In genomic region chr7:63237852-63238516, GRCm38 (mm10) we compare ENCODE assay signal across 23 mouse cellular contexts. TPM values are rescaled to one million over a fixed set of nuclear protein-coding genes. Genes with fewer than 3 reads are reported as not detected.
A peak's percentile ranks its signal among the peaks of the same experiment; 100 is the strongest.
DNase-seq lines count a peak whose midpoint lies in the region; ATAC-seq and TF ChIP-seq lines count a peak whose summit lies in the region.
"Had no signal": no experiment of that assay in that cellular context is flagged by ENCODE, and none has a peak within 500 bp of the region (broad histone marks: within the 10 kb centered on the region; RNA-seq: fewer than 3 reads in every experiment).

No protein-coding gene starts in this region.

- no peaks in the 10 kb centered on the region for H3K27me3 ChIP-seq in forebrain, postnatal 0 days (ENCODE audit: insufficient read depth, low read length)
- no peaks in the 10 kb centered on the region for H3K27me3 ChIP-seq in forebrain, embryonic 12.5 days
- H3K27me3 ChIP-seq: heart, embryonic 13.5 days; limb, embryonic 12.5 days; midbrain, embryonic 12.5 days had no signal

- TF ChIP-seq CTCF in forebrain, postnatal 0 days (IDR thresholded peaks at IDR 0.05; ENCODE audit: low read depth): no peak
- no peak for TF ChIP-seq CTCF in lung, adult 2 months (IDR thresholded peaks at IDR 0.05; ENCODE audit: insufficient read depth, low read length)

- ATAC-seq in forebrain, postnatal 0 days: peak; percentile 74
- no peak for ATAC-seq in forebrain, embryonic 12.5 days (ENCODE audit: low FRiP score)
- ATAC-seq: inflammation-experienced regulatory T-cells, adult 6 months had no signal

- no peak for TF ChIP-seq POLR2A in lung, adult 2 months (IDR thresholded peaks at IDR 0.05; ENCODE audit: borderline replicate concordance, extremely low read depth, low read depth, low read length)

- no peaks in the 10 kb centered on the region for H3K9me3 ChIP-seq in forebrain, postnatal 0 days (ENCODE audit: low read length)
- no peaks in the 10 kb centered on the region for H3K9me3 ChIP-seq in forebrain, embryonic 12.5 days
- H3K9me3 ChIP-seq: heart, embryonic 13.5 days; limb, embryonic 12.5 days; midbrain, embryonic 12.5 days had no signal

- no peak overlapping the region for H3K4me3 ChIP-seq in forebrain, postnatal 0 days (ENCODE audit: low read depth, low read length)
- no peak overlapping the region for H3K4me3 ChIP-seq in forebrain, embryonic 12.5 days (replicated peaks)
- H3K4me3 ChIP-seq in lung, adult 2 months (replicated peaks; ENCODE audit: extremely low read depth, low read depth, low read length): no peak overlapping the region
- H3K4me3 ChIP-seq: heart, embryonic 13.5 days; left cerebral cortex, adult 2 months; limb, embryonic 12.5 days; midbrain, embryonic 12.5 days; myocyte had no signal

- peak; percentile 52 for DNase-seq in forebrain, postnatal 0 days
- peak; percentile 3 for DNase-seq in adipocyte (ENCODE audit: low spot score)
- peak; percentile 79 for DNase-seq in cerebellum, adult 11-12 months
- peak; percentile 61 to 64 for DNase-seq in cerebellum, postnatal 36 days
- DNase-seq in lung, adult 2 months: no peak
- DNase-seq in spleen, postnatal 36 days (ENCODE audit: low spot score in 2 of 2): no peak
- DNase-seq in kidney, postnatal 36 days: no peak
- DNase-seq: adrenal gland, adult 2 months; B cell, adult 2 months; heart, postnatal 4 days; kidney, postnatal 10 days; lung, postnatal 36 days; retina, postnatal 1 day; thymus, postnatal 4 days had no signal

- no peak overlapping the region for H3K4me2 ChIP-seq in forebrain, postnatal 0 days (ENCODE audit: low read depth)
- no peak overlapping the region for H3K4me2 ChIP-seq in forebrain, embryonic 12.5 days
- H3K4me2 ChIP-seq: heart, embryonic 13.5 days; limb, embryonic 12.5 days; midbrain, embryonic 12.5 days had no signal

- no peaks in the 10 kb centered on the region for H3K36me3 ChIP-seq in forebrain, postnatal 0 days (ENCODE audit: insufficient read depth)
- no peaks in the 10 kb centered on the region for H3K36me3 ChIP-seq in forebrain, embryonic 12.5 days (replicated peaks)
- H3K36me3 ChIP-seq: heart, embryonic 13.5 days; limb, embryonic 12.5 days; midbrain, embryonic 12.5 days had no signal

- 48% methylated on average over 3 of the region's 3 CpGs for WGBS in forebrain, postnatal 0 days
- WGBS in forebrain, embryonic 12.5 days: 87% methylated on average over 3 of the region's 3 CpGs
- 59% methylated on average over 3 of the region's 3 CpGs for WGBS in lung, adult 2 months

- no peak overlapping the region for H3K27ac ChIP-seq in forebrain, postnatal 0 days (ENCODE audit: low read depth, low read length)
- no peak overlapping the region for H3K27ac ChIP-seq in forebrain, embryonic 12.5 days
- H3K27ac ChIP-seq: heart, embryonic 13.5 days; left cerebral cortex, adult 2 months; limb, embryonic 12.5 days; midbrain, embryonic 12.5 days had no signal

- H3K9ac ChIP-seq in forebrain, postnatal 0 days: no peak overlapping the region
- no peak overlapping the region for H3K9ac ChIP-seq in forebrain, embryonic 12.5 days
- H3K9ac ChIP-seq: heart, embryonic 13.5 days; limb, embryonic 12.5 days; midbrain, embryonic 12.5 days had no signal

- H3K4me1 ChIP-seq in forebrain, postnatal 0 days (ENCODE audit: insufficient read depth): peaks cover 3% of the 10 kb centered on the region; the same call in 1 of the 2 replicates
- no peaks in the 10 kb centered on the region for H3K4me1 ChIP-seq in forebrain, embryonic 12.5 days
- no peaks in the 10 kb centered on the region for H3K4me1 ChIP-seq in lung, adult 2 months (ENCODE audit: control insufficient read depth, insufficient read depth, low read length)
- H3K4me1 ChIP-seq: heart, embryonic 13.5 days; limb, embryonic 12.5 days; midbrain, embryonic 12.5 days had no signal

RNA-seq across cellular contexts. Expression of gene Chrna7, which starts 25.6 kb away (rescaled TPM):
- 22.3 and 25.2 TPM in 2 replicates for total RNA-seq in forebrain, postnatal 0 days (2014; rRNA removed)
- 2.1 and 6.5 TPM in 2 replicates for polyA plus RNA-seq in forebrain, postnatal 0 days (2015; fragmentation: Nextera tagmentation; extraction: Ambion mirVana)
- polyA plus RNA-seq in forebrain, embryonic 12.5 days (2016; fragmentation: Nextera tagmentation; extraction: Ambion mirVana): 3.8 and 4.3 TPM in 2 replicates
- 1.4 and 1.9 TPM in 2 replicates for polyA plus RNA-seq in lung, adult 2 months (2012; rRNA removed)
- total RNA-seq: neutrophil, adult 5-6 weeks had no signal
- polyA plus RNA-seq: inflammation-experienced regulatory T-cells, adult 6 months; liver, embryonic 16.5 days; myocyte had no signal

Comparison
In these comparisons a context has a peak if more than half of its experiments do, and no peak if none do; other contexts are left out.
1. DNase-seq: peak in forebrain, postnatal 0 days (single experiment), adipocyte (single experiment), cerebellum, adult 11-12 months (single experiment) and cerebellum, postnatal 36 days (2 of 2); none in lung, adult 2 months (single experiment), spleen, postnatal 36 days (0 of 2) and kidney, postnatal 36 days (0 of 2).